Comparison of ENCODE assay signal across 20 mouse cellular contexts in the genomic region with DNA sequence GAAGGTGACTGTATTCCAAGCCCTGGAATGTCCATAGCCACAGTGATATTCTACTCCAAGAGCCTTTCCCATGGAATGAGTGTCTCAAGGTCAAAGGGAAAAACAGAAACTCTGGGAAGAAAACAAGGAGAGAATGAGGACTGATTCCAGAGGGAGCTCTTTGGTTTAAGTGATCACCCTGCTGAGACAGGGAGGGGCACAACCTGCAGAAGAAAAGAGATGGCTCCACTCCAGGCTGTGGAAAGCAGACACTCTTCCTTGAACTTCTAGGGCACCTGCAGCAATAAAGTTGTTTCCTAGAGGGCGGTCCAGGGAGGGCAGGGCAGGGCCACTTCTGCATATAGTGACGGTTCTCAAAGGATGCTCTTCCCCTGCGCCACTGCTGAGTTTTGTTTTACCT. TPM values are rescaled to one million over a fixed set of nuclear protein-coding genes. Genes with fewer than 3 reads are reported as not detected.
DNase-seq lines count a peak whose midpoint lies in the region; ATAC-seq lines count a peak whose summit lies in the region.
"Had no signal": no experiment of that assay in that cellular context is flagged by ENCODE, and none has a peak within 500 bp of the region (broad histone marks: within the 10 kb centered on the region; RNA-seq: fewer than 3 reads in every experiment).

No protein-coding gene starts in this region.

- no peak overlapping the region for H3K4me3 ChIP-seq in hindbrain, embryonic 11.5 days (ENCODE audit: low read depth, low read length)
- no peak overlapping the region for H3K4me3 ChIP-seq in forebrain, embryonic 13.5 days
- H3K4me3 ChIP-seq: forebrain, embryonic 10.5 days; heart, embryonic 13.5 days; limb, embryonic 15.5 days; liver, embryonic 15.5 days; midbrain, embryonic 12.5 days had no signal

- DNase-seq in cerebellum, adult 9-10 months, result peak; percentile 20
- DNase-seq in cerebellum, adult 11 months, result no peak
- peak; percentile 7 for DNase-seq in ovary, postnatal 36 days (ENCODE audit: low spot score)
- DNase-seq in ovary, postnatal 14 days (ENCODE audit: low spot score), result no peak
- peak; percentile 25 for DNase-seq in kidney, postnatal 10 days
- DNase-seq in T-cell, adult 2 months (ENCODE audit: low spot score), result no peak
- no peak for DNase-seq in hindbrain, embryonic 11.5 days (ENCODE audit: low spot score)
- DNase-seq: adrenal gland, postnatal 36 days; cerebellum, adult 2 months; heart, postnatal 36 days; right cerebral cortex, adult 18-20 months; thymus, postnatal 4 days had no signal

- no peak overlapping the region for H3K4me2 ChIP-seq in hindbrain, embryonic 11.5 days (replicated peaks; ENCODE audit: low read depth, low read length)
- H3K4me2 ChIP-seq in forebrain, embryonic 13.5 days, result no peak overlapping the region
- H3K4me2 ChIP-seq: heart, embryonic 13.5 days; limb, embryonic 15.5 days; liver, embryonic 15.5 days; midbrain, embryonic 12.5 days had no signal

- no peaks in the 10 kb centered on the region for H3K27me3 ChIP-seq in hindbrain, embryonic 11.5 days (ENCODE audit: control insufficient read depth, insufficient read depth, low read length)
- peaks cover 69% of the 10 kb centered on the region for H3K27me3 ChIP-seq in forebrain, embryonic 13.5 days
- H3K27me3 ChIP-seq: heart, embryonic 13.5 days; limb, embryonic 15.5 days; liver, embryonic 15.5 days had no signal

- H3K9me3 ChIP-seq in hindbrain, embryonic 11.5 days (ENCODE audit: control insufficient read depth, low read length), result no peaks in the 10 kb centered on the region
- H3K9me3 ChIP-seq in forebrain, embryonic 13.5 days (replicated peaks), result no peaks in the 10 kb centered on the region
- H3K9me3 ChIP-seq: forebrain, embryonic 10.5 days; heart, embryonic 13.5 days; limb, embryonic 15.5 days; liver, embryonic 15.5 days; midbrain, embryonic 12.5 days had no signal

- peaks cover 6% of the 10 kb centered on the region; the same call in 1 of the 2 replicates for H3K4me1 ChIP-seq in hindbrain, embryonic 11.5 days (replicated peaks; ENCODE audit: control insufficient read depth, insufficient read depth, low read length)
- peaks cover 21% of the 10 kb centered on the region for H3K4me1 ChIP-seq in forebrain, embryonic 13.5 days

- WGBS in hindbrain, embryonic 11.5 days, result 52% methylated on average over 3 of the region's 3 CpGs
- WGBS in forebrain, embryonic 13.5 days, result 61% methylated on average over 3 of the region's 3 CpGs

- no peak for ATAC-seq in hindbrain, embryonic 11.5 days (ENCODE audit: low FRiP score)
- no peak for ATAC-seq in forebrain, embryonic 13.5 days
- ATAC-seq: hindbrain, postnatal 0 days; lung, postnatal 0 days had no signal

- H3K9ac ChIP-seq in hindbrain, embryonic 11.5 days (ENCODE audit: low read depth, low read length), result no peak overlapping the region
- no peak overlapping the region for H3K9ac ChIP-seq in forebrain, embryonic 13.5 days
- H3K9ac ChIP-seq: heart, embryonic 13.5 days; limb, embryonic 15.5 days; liver, embryonic 15.5 days; midbrain, embryonic 12.5 days had no signal

- no peak overlapping the region for H3K27ac ChIP-seq in hindbrain, embryonic 11.5 days (ENCODE audit: low read depth, low read length)
- no peak overlapping the region for H3K27ac ChIP-seq in forebrain, embryonic 13.5 days
- H3K27ac ChIP-seq: forebrain, embryonic 10.5 days; heart, embryonic 13.5 days; hindbrain, postnatal 0 days; limb, embryonic 15.5 days; liver, embryonic 15.5 days; midbrain, embryonic 12.5 days had no signal

- no peaks in the 10 kb centered on the region for H3K36me3 ChIP-seq in hindbrain, embryonic 11.5 days (ENCODE audit: control insufficient read depth, insufficient read depth, low read length)
- no peaks in the 10 kb centered on the region for H3K36me3 ChIP-seq in forebrain, embryonic 13.5 days (ENCODE audit: poor library complexity, severe bottlenecking)
- H3K36me3 ChIP-seq: forebrain, embryonic 10.5 days; heart, embryonic 13.5 days; limb, embryonic 15.5 days; liver, embryonic 15.5 days; midbrain, embryonic 12.5 days had no signal

RNA-seq across cellular contexts. Expression of gene Arid1b, which starts 45.6 kb away (rescaled TPM):
- 13.1 and 18.6 TPM in 2 replicates for polyA plus RNA-seq in hindbrain, embryonic 11.5 days (2014; fragmentation: Nextera tagmentation; extraction: Ambion mirVana)
- polyA plus RNA-seq in forebrain, embryonic 13.5 days (2015; fragmentation: Nextera tagmentation; extraction: Ambion mirVana), result 11.7 and 12.9 TPM in 2 replicates

Comparison
In these comparisons a context has a peak if more than half of its experiments do, and no peak if none do; other contexts are left out.
1. DNase-seq: peak in cerebellum, adult 9-10 months (single experiment), ovary, postnatal 36 days (single experiment) and kidney, postnatal 10 days (single experiment); none in cerebellum, adult 11 months (single experiment), ovary, postnatal 14 days (single experiment), T-cell, adult 2 months (single experiment) and hindbrain, embryonic 11.5 days (single experiment).